Mouse (Mus musculus): ENCODE measurements around the gene Icosl. TPM values are rescaled to one million over a fixed set of nuclear protein-coding genes. Genes with fewer than 3 reads are reported as not detected.

Gene Icosl
- polyA plus RNA-seq, 1 experiment from 2014 or later: 7.1 TPM

- H3K36me3 ChIP-seq: no peaks in the 10 kb centered on the region
- ATAC-seq (replicated peaks; ENCODE audit: low FRiP score): no peak
- H3K9me3 ChIP-seq (replicated peaks): no peaks in the 10 kb centered on the region
- H3K27ac ChIP-seq: no peak overlapping the region
- H3K4me1 ChIP-seq: peaks cover 9% of the 10 kb centered on the region; the same call in 1 of the 2 replicates
- H3K27me3 ChIP-seq: peaks cover 4% of the 10 kb centered on the region
- no peak overlapping the region for H3K9ac ChIP-seq
- H3K4me2 ChIP-seq: no peak overlapping the region
- WGBS: 86% methylated on average over 4 of the region's 4 CpGs
- H3K4me3 ChIP-seq (replicated peaks): no peak overlapping the region
Measured at GRCm38 (mm10) chr10:78046388-78046787, 22.7 kb upstream of the Icosl start.

GRCm38 (mm10) chr10:78048061-78048730 is 20.9 kb upstream of the Icosl start:
- Histone ChIP-seq H3K27ac (no peak overlapping the region), H3K9ac (no peak overlapping the region), H3K4me2 (no peak overlapping the region), H3K36me3 (no peaks in the 10 kb centered on the region), H3K4me3 (replicated peaks) (no peak overlapping the region), H3K27me3 (no peaks in the 10 kb centered on the region), H3K4me1 (peaks cover 5% of the 10 kb centered on the region; the same call in 1 of the 2 replicates), H3K9me3 (replicated peaks) (no peaks in the 10 kb centered on the region)
- ATAC-seq (replicated peaks; ENCODE audit: low FRiP score): no peak
- WGBS: 86% methylated on average over 9 of the region's 10 CpGs

- 54% methylated on average over 11 of the region's 11 CpGs for WGBS
- Histone ChIP-seq H3K4me1 (no peaks in the 10 kb centered on the region), H3K27ac (no peak overlapping the region), H3K4me3 (replicated peaks) (no peak overlapping the region), H3K9me3 (replicated peaks) (no peaks in the 10 kb centered on the region), H3K27me3 (no peaks in the 10 kb centered on the region), H3K4me2 (no peak overlapping the region), H3K9ac (no peak overlapping the region), H3K36me3 (no peaks in the 10 kb centered on the region)
- no peak for ATAC-seq (replicated peaks; ENCODE audit: low FRiP score)
Measured at GRCm38 (mm10) chr10:78049519-78050035, 19.5 kb upstream of the Icosl start.

- no peak overlapping the region for H3K4me2 ChIP-seq
- 63% methylated on average over 19 of the region's 19 CpGs for WGBS
- ATAC-seq (replicated peaks; ENCODE audit: low FRiP score): no peak
Measured at GRCm38 (mm10) chr10:78054633-78055565, 14.2 kb upstream of the Icosl start.

GRCm38 (mm10) chr10:78057056-78057455 is 12.0 kb upstream of the Icosl start:
- H3K9me3 ChIP-seq (replicated peaks): no peaks in the 10 kb centered on the region
- H3K9ac ChIP-seq: no peak overlapping the region
- WGBS: 86% methylated on average over 8 of the region's 8 CpGs
- no peaks in the 10 kb centered on the region for H3K27me3 ChIP-seq
- no peaks in the 10 kb centered on the region for H3K36me3 ChIP-seq
- no peak for ATAC-seq (replicated peaks; ENCODE audit: low FRiP score)
- no peak overlapping the region for H3K4me2 ChIP-seq
- H3K4me1 ChIP-seq: 0 out of 2 replicates have a peak, but pooled peaks cover 3% of the 10 kb centered on the region
- no peak overlapping the region for H3K4me3 ChIP-seq (replicated peaks)
- H3K27ac ChIP-seq: no peak overlapping the region

More at GRCm38 (mm10) chr10:78054633-78055565, 14.2 kb upstream of the Icosl start:
- Histone ChIP-seq H3K36me3 (no peaks in the 10 kb centered on the region), H3K27me3 (no peaks in the 10 kb centered on the region), H3K9me3 (replicated peaks) (no peaks in the 10 kb centered on the region), H3K4me1 (0 out of 2 replicates have a peak, but pooled peaks cover 3% of the 10 kb centered on the region), H3K4me3 (replicated peaks) (no peak overlapping the region), H3K9ac (no peak overlapping the region), H3K27ac (no peak overlapping the region)

- no peak for ATAC-seq (replicated peaks; ENCODE audit: low FRiP score)
- Histone ChIP-seq H3K36me3 (no peaks in the 10 kb centered on the region), H3K27me3 (peaks cover 10% of the 10 kb centered on the region; the same call in 1 of the 2 replicates), H3K27ac (no peak overlapping the region), H3K4me1 (no peaks in the 10 kb centered on the region), H3K4me2 (no peak overlapping the region), H3K9ac (no peak overlapping the region), H3K4me3 (replicated peaks) (no peak overlapping the region), H3K9me3 (replicated peaks) (no peaks in the 10 kb centered on the region)
- WGBS: 82% methylated on average over 9 of the region's 9 CpGs
Measured at GRCm38 (mm10) chr10:78063122-78063521, 6.0 kb upstream of the Icosl start.

GRCm38 (mm10) chr10:78067226-78067625 is 1.9 kb upstream of the Icosl start:
- 0 out of 2 replicates have a peak, but pooled peaks have one; percentile 7 for ATAC-seq (replicated peaks; ENCODE audit: low FRiP score)
- no peak overlapping the region for H3K9ac ChIP-seq
- no peak overlapping the region for H3K4me2 ChIP-seq
- H3K4me1 ChIP-seq: peaks cover 15% of the 10 kb centered on the region
- H3K9me3 ChIP-seq (replicated peaks): no peaks in the 10 kb centered on the region
- H3K4me3 ChIP-seq (replicated peaks): no peak overlapping the region
- H3K36me3 ChIP-seq: 0 out of 2 replicates have a peak, but pooled peaks cover 3% of the 10 kb centered on the region
- peaks cover 14% of the 10 kb centered on the region; the same call in 1 of the 2 replicates for H3K27me3 ChIP-seq
- WGBS: 40% methylated on average over 4 of the region's 4 CpGs
- H3K27ac ChIP-seq: no peak overlapping the region

GRCm38 (mm10) chr10:78068541-78068940 is 561 bp upstream of the Icosl start:
- WGBS: 11% methylated on average over 11 of the region's 11 CpGs
- peaks cover 15% of the 10 kb centered on the region for H3K4me1 ChIP-seq
- H3K27ac ChIP-seq: no peak overlapping the region
- no peak for ATAC-seq (replicated peaks; ENCODE audit: low FRiP score)
- H3K36me3 ChIP-seq: peaks cover 7% of the 10 kb centered on the region
- no peaks in the 10 kb centered on the region for H3K9me3 ChIP-seq (replicated peaks)
- H3K9ac ChIP-seq: peak overlapping the region; percentile 59; the same call in 1 of the 2 replicates
- H3K27me3 ChIP-seq: peaks cover 14% of the 10 kb centered on the region; the same call in 1 of the 2 replicates
- H3K4me3 ChIP-seq (replicated peaks): peak overlapping the region; percentile 63
- H3K4me2 ChIP-seq: peak overlapping the region; percentile 93

GRCm38 (mm10) chr10:78074151-78074550 is 5.0 kb downstream of the Icosl start:
- peaks cover 33% of the 10 kb centered on the region for H3K36me3 ChIP-seq
- ATAC-seq (replicated peaks; ENCODE audit: low FRiP score): no peak
- no peak overlapping the region for H3K4me2 ChIP-seq
- H3K9me3 ChIP-seq (replicated peaks): no peaks in the 10 kb centered on the region
- H3K9ac ChIP-seq: no peak overlapping the region
- no peaks in the 10 kb centered on the region for H3K27me3 ChIP-seq
- peaks cover 8% of the 10 kb centered on the region for H3K4me1 ChIP-seq
- H3K27ac ChIP-seq: no peak overlapping the region
- H3K4me3 ChIP-seq (replicated peaks): no peak overlapping the region
- WGBS: 79% methylated on average over 4 of the region's 4 CpGs

- Histone ChIP-seq H3K4me3 (replicated peaks) (no peak overlapping the region), H3K4me1 (peaks cover 1% of the 10 kb centered on the region), H3K9ac (no peak overlapping the region), H3K27me3 (no peaks in the 10 kb centered on the region), H3K27ac (no peak overlapping the region), H3K9me3 (replicated peaks) (no peaks in the 10 kb centered on the region), H3K36me3 (peaks cover 33% of the 10 kb centered on the region), H3K4me2 (no peak overlapping the region)
- WGBS: 77% methylated on average over 11 of the region's 11 CpGs
- ATAC-seq (replicated peaks; ENCODE audit: low FRiP score): no peak
Measured at GRCm38 (mm10) chr10:78074977-78075376, 5.9 kb downstream of the Icosl start.

- Histone ChIP-seq H3K4me2 (no peak overlapping the region), H3K9me3 (replicated peaks) (no peaks in the 10 kb centered on the region), H3K27me3 (no peaks in the 10 kb centered on the region), H3K27ac (no peak overlapping the region), H3K4me3 (replicated peaks) (no peak overlapping the region), H3K4me1 (no peaks in the 10 kb centered on the region), H3K9ac (no peak overlapping the region), H3K36me3 (peaks cover 26% of the 10 kb centered on the region)
- ATAC-seq (replicated peaks; ENCODE audit: low FRiP score): no peak
- 78% methylated on average over 9 of the region's 9 CpGs for WGBS
Measured at GRCm38 (mm10) chr10:78077862-78078261, 8.8 kb downstream of the Icosl start.

- H3K9ac ChIP-seq: no peak overlapping the region
- WGBS: 78% methylated on average over 5 of the region's 5 CpGs
- H3K4me2 ChIP-seq: no peak overlapping the region
- no peaks in the 10 kb centered on the region for H3K9me3 ChIP-seq (replicated peaks)
- H3K27ac ChIP-seq: no peak overlapping the region
- ATAC-seq (replicated peaks; ENCODE audit: low FRiP score): no peak
- H3K36me3 ChIP-seq: peaks cover 26% of the 10 kb centered on the region
- H3K27me3 ChIP-seq: no peaks in the 10 kb centered on the region
- no peaks in the 10 kb centered on the region for H3K4me1 ChIP-seq
- H3K4me3 ChIP-seq (replicated peaks): no peak overlapping the region
Measured at GRCm38 (mm10) chr10:78078276-78078675, 9.2 kb downstream of the Icosl start.
